Mouse (Mus musculus) erythroblast, embryonic 14.5 days (primary cell): Measurements from ENCODE around the gene Sh3pxd2a. TPM values are rescaled to one million over a fixed set of nuclear protein-coding genes. Genes with fewer than 3 reads are reported as not detected.

ENCODE experiments used
- H3K27me3 ChIP-seq: 2 replicates; pipeline ENCODE4 v1.6.1; 2012; ENCODE audit warnings: inconsistent platforms; ENCODE audit not compliant: control insufficient read depth
- H3K36me3 ChIP-seq: 2 replicates; pipeline ENCODE4 v1.6.1; 2012; ENCODE audit warnings: mild to moderate bottlenecking, inconsistent platforms; ENCODE audit not compliant: control insufficient read depth
- H3K4me1 ChIP-seq: 2 replicates; pipeline ENCODE4 v1.6.1; 2012; ENCODE audit warnings: inconsistent platforms; ENCODE audit not compliant: control insufficient read depth
- H3K4me3 ChIP-seq: replicated peaks from 2 replicates; pipeline ENCODE3; 2012; ENCODE audit warnings: moderate library complexity, mild to moderate bottlenecking, inconsistent platforms
- H3K9me3 ChIP-seq: 2 replicates; pipeline ENCODE4 v1.6.1; 2012; ENCODE audit warnings: low read length, inconsistent platforms, mixed read lengths; ENCODE audit not compliant: control insufficient read depth
- GATA1 ChIP-seq: IDR thresholded peaks from 2 replicates; pipeline ENCODE4 v1.6.1; 2012; ENCODE audit warnings: low read length, inconsistent platforms, mixed read lengths
- TAL1 ChIP-seq: IDR thresholded peaks from 3 replicates; pipeline ENCODE4 v1.6.1; 2012; ENCODE audit warnings: low read length, inconsistent platforms, mixed read lengths
- polyA plus RNA-seq: library from polyadenylated mRNA; stranded (reverse); fragments of >175 nt; gene quantifications from 2 replicates; pipeline ENCODE4 v1.2.3, GENCODE M21; 2012

Gene Sh3pxd2a
- polyA plus RNA-seq, 1 experiment = 0.10 TPM

DNA sequence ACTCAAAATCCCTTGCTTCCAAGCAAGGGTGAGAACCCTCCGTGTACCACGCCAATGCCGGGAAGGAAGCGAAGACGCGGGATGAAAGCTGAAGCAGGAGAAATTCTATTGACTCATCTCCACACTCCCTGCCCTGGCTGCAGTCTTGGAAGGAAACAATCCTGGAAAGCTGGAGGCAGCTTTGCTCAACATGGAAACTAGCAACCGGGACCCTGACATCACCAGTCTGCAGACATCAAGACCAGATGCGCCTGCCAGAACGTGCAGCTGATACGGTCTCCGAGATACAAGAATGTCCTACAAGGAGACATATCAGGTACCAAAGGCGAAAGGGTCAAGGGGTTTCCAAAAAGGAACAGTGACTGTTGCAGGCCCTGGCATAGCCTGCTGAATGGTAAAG, 154.4 kb downstream of the Sh3pxd2a start:
- H3K4me1 ChIP-seq = no peaks in the 10 kb centered on the region
- no peaks in the 10 kb centered on the region for H3K9me3 ChIP-seq
- no peak overlapping the region for H3K4me3 ChIP-seq
- TF ChIP-seq GATA1 (no peak), TAL1 (no peak)
- no peaks in the 10 kb centered on the region; the same call in 1 of the 2 replicates for H3K36me3 ChIP-seq
- H3K27me3 ChIP-seq = peaks cover 20% of the 10 kb centered on the region

DNA sequence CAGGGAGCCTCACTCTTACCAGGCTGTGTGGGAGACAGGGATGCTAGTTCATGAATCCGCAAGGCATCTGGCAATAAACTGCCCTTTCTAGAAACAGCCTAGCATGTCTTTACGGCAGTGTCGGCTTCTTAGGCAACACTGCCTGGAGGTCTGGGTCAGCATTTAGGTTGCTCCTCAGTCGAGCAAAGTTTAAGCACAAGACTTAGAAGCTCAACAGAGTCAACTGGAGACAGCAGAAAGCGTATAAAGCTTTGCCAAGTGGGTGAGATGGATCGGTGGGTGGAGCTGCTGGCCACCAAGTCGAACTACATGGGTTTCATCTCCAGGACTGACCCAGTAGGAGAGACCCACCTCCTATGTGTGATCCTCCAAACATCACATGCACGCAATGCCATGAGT, 157.3 kb downstream of the Sh3pxd2a start:
- Histone ChIP-seq H3K4me1 (no peaks in the 10 kb centered on the region), H3K36me3 (no peaks in the 10 kb centered on the region; the same call in 1 of the 2 replicates), H3K9me3 (no peaks in the 10 kb centered on the region), H3K4me3 (no peak overlapping the region), H3K27me3 (no peaks in the 10 kb centered on the region)
- no peak for TF ChIP-seq TAL1
- no peak for TF ChIP-seq GATA1

- no peaks in the 10 kb centered on the region for H3K9me3 ChIP-seq
- TF ChIP-seq GATA1 = no peak
- no peak for TF ChIP-seq TAL1
- no peaks in the 10 kb centered on the region for H3K4me1 ChIP-seq
- H3K4me3 ChIP-seq = no peak overlapping the region
- H3K36me3 ChIP-seq = no peaks in the 10 kb centered on the region; the same call in 1 of the 2 replicates
- no peaks in the 10 kb centered on the region for H3K27me3 ChIP-seq
These were observed 157.9 kb downstream of the Sh3pxd2a start for GRCm38 (mm10) chr19:47306128-47306916.

GRCm38 (mm10) chr19:47305401-47305800, 158.8 kb downstream of the Sh3pxd2a start:
- no peaks in the 10 kb centered on the region for H3K9me3 ChIP-seq
- no peaks in the 10 kb centered on the region; the same call in 1 of the 2 replicates for H3K36me3 ChIP-seq
- no peaks in the 10 kb centered on the region for H3K4me1 ChIP-seq
- TF ChIP-seq GATA1 = no peak
- no peak for TF ChIP-seq TAL1
- no peaks in the 10 kb centered on the region for H3K27me3 ChIP-seq
- no peak overlapping the region for H3K4me3 ChIP-seq

DNA sequence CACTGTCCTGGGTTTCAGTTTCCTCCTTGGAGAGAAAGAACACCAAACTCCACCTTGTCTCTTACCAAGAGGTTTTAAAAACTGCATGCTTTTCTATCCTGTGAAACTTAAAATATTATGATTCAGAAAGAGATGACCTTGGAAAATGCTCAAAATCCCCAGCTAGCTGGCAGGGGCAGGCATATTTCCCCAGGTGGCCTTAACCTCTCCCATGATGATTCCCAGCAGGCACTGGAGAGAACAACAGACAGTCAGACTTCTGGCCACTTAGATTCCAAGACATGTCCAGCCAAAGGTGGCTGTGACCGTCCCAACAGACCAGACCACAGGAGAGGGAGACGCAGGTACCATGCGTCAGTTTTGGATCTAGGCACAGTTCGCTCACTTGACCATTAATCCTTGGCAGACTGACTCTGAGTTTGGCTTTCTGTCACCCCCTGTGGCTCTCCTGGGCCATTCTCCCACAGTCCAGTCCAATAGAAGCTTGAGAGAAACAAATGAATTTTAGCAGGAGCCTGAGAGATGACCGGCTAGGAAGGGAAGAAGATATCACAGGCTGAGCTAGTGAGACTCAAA, 159.9 kb downstream of the Sh3pxd2a start:
- H3K36me3 ChIP-seq = no peaks in the 10 kb centered on the region; the same call in 1 of the 2 replicates
- H3K4me3 ChIP-seq = no peak overlapping the region
- H3K9me3 ChIP-seq = no peaks in the 10 kb centered on the region
- TF ChIP-seq TAL1 (no peak), GATA1 (no peak)
- H3K4me1 ChIP-seq = no peaks in the 10 kb centered on the region
- H3K27me3 ChIP-seq = no peaks in the 10 kb centered on the region

DNA sequence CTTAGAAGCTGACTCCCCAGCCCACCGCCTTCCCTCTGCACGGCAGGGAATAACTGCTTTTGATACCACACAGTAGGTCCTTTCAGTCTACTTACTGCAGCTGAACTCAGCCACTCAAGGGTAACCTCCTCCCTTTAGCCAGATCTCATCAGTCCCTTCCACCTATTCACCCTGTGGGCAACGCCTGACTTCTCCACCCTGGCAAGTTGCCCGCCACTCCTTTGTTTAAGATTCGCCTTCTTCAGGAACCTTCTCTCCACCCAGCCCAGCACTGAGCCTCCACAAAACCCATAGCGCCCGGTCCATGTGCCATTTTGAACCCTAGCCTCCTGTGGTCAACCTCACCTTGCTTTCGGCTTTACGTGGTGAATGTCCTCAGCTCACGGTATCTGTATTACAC, 161.1 kb downstream of the Sh3pxd2a start:
- Histone ChIP-seq H3K9me3 (no peaks in the 10 kb centered on the region), H3K4me3 (no peak overlapping the region), H3K4me1 (no peaks in the 10 kb centered on the region), H3K27me3 (no peaks in the 10 kb centered on the region), H3K36me3 (no peaks in the 10 kb centered on the region; the same call in 1 of the 2 replicates)
- TF ChIP-seq TAL1 (no peak), GATA1 (no peak)

DNA sequence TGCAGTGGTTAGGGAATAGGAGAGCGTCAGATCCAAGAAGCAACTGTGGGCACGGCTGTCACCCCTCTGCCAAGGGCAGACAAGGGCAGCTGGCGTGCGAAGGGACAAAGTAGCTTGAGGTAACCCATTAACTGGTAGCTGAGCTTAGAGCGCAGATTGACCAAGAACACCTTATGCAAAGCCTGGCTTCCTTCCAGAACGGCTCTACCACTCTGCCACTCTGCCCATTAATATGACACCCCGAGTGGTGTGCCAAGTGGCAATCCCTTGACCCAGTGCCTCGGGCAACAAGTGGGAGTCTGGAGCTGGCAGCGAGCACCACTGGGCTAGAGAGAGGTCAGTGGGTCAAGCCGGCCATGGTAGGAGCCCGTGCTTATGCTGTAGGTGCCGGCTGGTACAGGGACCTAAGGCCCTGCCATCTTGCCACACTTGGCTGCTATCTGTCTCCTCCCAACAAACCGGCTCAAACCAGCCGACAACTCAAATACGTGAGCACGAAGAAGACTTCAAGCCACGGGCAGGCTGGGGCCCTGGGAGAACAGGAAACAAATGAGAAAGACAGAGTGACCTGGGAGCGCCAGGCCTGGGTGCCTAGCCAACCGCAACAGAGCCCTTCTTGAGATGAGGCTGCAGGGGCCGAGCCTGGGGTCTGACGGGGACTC, 161.9 kb downstream of the Sh3pxd2a start:
- H3K4me3 ChIP-seq = no peak overlapping the region
- H3K27me3 ChIP-seq = no peaks in the 10 kb centered on the region
- no peaks in the 10 kb centered on the region for H3K4me1 ChIP-seq

DNA sequence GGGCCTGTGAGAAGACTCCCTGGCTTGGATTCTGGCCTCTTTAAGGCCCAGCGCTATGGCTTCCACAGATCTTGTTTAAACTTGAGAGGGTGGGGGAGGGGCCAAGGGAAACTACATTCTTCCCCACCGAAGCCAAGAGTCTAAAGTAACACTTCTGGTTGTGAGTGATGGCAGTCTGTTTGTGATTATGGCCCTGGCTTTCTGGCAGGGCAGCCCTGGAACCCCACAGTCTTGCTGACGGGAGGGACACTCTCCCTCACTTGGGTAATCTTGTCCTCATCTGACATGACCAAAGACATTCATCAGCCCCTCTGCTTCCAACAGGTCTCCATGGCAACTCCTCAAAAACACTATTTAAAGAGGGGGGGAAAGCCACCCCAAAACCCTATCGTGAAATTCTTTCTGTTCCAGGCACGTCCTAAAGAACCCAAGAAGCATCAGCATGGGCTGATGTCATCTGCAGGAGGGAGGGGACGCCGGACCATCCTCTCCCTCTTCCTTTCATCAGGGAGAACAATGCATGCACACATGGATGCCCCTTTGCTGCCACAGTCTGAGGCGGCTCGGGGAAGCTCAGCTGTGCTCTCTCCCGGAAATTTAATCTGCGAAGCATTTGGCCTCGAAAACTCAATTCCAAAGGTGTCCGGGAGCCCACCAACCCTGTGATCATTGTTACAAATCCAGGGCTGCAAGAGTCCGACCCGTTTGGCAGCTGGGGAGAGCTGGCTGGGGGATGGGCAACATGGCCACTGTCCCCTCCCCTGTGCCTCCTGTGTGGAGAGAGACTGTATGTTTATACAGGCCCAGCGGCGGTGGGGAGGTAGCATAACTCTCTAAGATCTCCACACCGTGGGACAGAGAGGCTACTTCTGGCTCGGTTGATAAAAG, 162.7 kb downstream of the Sh3pxd2a start:
- no peaks in the 10 kb centered on the region for H3K27me3 ChIP-seq
- H3K4me1 ChIP-seq = no peaks in the 10 kb centered on the region
- no peak overlapping the region for H3K4me3 ChIP-seq
- TF ChIP-seq TAL1 (no peak), GATA1 (no peak)
- no peaks in the 10 kb centered on the region; the same call in 1 of the 2 replicates for H3K36me3 ChIP-seq
- H3K9me3 ChIP-seq = no peaks in the 10 kb centered on the region

More for the DNA sequence above, 161.9 kb downstream of the Sh3pxd2a start:
- H3K9me3 ChIP-seq = no peaks in the 10 kb centered on the region
- no peak for TF ChIP-seq GATA1
- no peak for TF ChIP-seq TAL1
- no peaks in the 10 kb centered on the region; the same call in 1 of the 2 replicates for H3K36me3 ChIP-seq
